Mouse (Mus musculus): ENCODE measurements around the gene BC049762. TPM values are rescaled to one million over a fixed set of nuclear protein-coding genes. Genes with fewer than 3 reads are reported as not detected.

The BC049762 gene
- polyA plus RNA-seq, 1 experiment from 2014 or later: 0.28 TPM

DNA sequence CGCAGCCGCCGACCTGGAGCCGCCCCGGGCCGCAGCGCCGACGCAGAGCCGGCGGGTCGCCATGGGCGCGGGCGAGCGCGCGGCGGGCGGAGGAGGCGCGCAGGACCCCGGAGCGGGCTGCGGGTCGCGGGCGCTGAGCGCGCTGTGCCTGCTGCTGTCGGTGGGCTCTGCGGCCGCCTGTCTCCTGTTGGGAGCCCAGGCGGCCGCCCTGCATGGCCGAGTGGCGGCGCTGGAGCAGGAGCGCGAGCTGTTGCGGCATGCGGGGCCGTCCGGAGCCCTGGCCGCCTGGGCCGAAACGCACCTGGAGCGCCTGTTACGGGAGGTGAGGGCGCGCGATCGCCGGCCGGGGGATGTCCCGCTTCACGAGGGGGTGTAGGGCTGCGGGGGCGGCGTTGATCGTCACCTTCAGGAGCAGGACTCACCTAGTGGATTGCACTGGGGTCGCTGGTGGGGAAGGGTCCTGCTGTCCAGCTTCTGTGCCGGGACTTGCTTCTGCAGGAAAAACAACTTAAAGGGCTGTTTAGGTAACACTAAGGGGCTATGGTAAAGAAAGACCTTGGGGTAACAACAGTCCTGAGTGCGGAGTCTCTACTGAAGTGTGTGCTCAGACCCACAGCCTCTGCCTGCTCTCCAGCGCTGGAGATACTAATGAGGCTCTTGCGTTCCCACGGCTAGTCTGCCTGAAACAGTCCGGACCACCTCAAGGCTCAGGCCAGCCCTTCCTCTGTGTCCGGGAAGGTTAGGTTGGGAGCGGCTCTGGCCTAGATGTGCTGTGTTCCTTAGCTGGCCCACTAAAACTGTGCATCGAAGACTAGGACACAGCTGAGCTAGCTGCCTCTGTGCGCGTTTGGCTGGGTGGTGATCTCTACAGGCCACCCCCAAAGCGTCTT lies 27.5 kb upstream of the BC049762 start:
- peak; percentile 84 for ATAC-seq (ENCODE audit: low read depth)
- H3K9ac ChIP-seq (replicated peaks; ENCODE audit: low read depth, low read length): peak overlapping the region; percentile 47
- peak overlapping the region; percentile 94 for H3K4me2 ChIP-seq (ENCODE audit: low read depth, low read length)
- no peaks in the 10 kb centered on the region for H3K9me3 ChIP-seq (ENCODE audit: control insufficient read depth, low read length)
- H3K4me3 ChIP-seq (ENCODE audit: low read depth, low read length): peak overlapping the region; percentile 53
- no peaks in the 10 kb centered on the region for H3K36me3 ChIP-seq (ENCODE audit: control insufficient read depth, insufficient read depth, low read length)
- peaks cover 3% of the 10 kb centered on the region; the same call in 1 of the 2 replicates for H3K4me1 ChIP-seq (ENCODE audit: control insufficient read depth, insufficient read depth, low read length)
- 3% methylated on average over 40 of the region's 74 CpGs for WGBS
- H3K27me3 ChIP-seq (ENCODE audit: control insufficient read depth, insufficient read depth, low read length): peaks cover 8% of the 10 kb centered on the region
- no peak overlapping the region for H3K27ac ChIP-seq (ENCODE audit: low read depth, low read length)

DNA sequence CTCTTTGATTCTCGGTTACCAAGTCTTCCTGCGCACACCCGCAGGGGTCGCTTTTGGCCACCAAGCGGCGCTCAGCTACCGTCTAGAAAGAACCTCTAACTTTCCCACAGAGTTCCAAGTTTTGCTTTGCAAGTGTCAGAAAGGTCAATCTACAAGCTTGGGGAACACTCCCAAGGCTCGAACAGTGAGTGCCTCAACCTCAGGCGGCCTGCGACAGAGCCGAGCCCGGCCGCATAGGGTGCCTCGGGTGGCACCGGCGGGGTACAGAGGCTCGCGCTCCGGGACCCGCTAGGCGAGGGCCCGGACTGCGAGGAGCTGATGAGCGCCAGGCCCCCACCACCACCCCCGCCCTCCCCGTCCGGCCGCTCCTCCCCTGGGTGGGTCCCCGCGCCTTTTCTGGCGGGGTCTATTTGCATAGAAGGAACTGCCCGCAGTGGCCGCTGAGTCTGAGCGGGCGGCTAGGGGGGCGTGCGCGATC lies 26.8 kb upstream of the BC049762 start, which contains the start of gene Col23a1:
TSS of gene Col23a1 (plus strand) at position 357 of the 478 bp plus-strand sequence.
- Histone ChIP-seq H3K27me3 (ENCODE audit: control insufficient read depth, insufficient read depth, low read length) (peaks cover 8% of the 10 kb centered on the region), H3K4me1 (ENCODE audit: control insufficient read depth, insufficient read depth, low read length) (peaks cover 3% of the 10 kb centered on the region; the same call in 1 of the 2 replicates), H3K36me3 (ENCODE audit: control insufficient read depth, insufficient read depth, low read length) (no peaks in the 10 kb centered on the region), H3K9me3 (ENCODE audit: control insufficient read depth, low read length) (no peaks in the 10 kb centered on the region), H3K27ac (ENCODE audit: low read depth, low read length) (no peak within 1 kb of the TSS), H3K9ac (replicated peaks; ENCODE audit: low read depth, low read length) (peak within 1 kb of the TSS; percentile 47), H3K4me2 (ENCODE audit: low read depth, low read length) (peak within 1 kb of the TSS; percentile 94), H3K4me3 (ENCODE audit: low read depth, low read length) (peak within 1 kb of the TSS; percentile 53)
- 0% methylated on average over 38 of the region's 38 CpGs for WGBS
- ATAC-seq (ENCODE audit: low read depth): peak; percentile 77

DNA sequence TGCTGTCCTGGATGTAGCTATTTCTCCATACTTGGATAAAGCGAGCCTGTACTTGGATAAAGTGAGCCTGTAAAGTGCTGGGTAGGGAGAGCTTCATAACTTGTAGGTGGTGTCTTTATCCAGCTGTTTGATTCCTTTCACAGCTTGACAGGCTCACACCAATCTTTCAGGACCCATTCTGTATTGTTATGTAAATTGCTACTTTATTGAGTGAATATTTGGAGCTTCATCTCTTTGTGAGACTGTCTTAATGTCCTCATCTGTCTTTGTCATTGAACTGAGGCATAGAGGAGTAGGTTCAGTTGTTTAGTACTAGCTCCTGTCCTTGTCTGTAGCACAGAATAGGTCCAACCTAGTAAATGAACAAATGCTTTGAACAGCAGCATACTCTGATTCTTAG lies 11.6 kb upstream of the BC049762 start:
- Histone ChIP-seq H3K4me2 (ENCODE audit: low read depth, low read length) (no peak overlapping the region), H3K9ac (replicated peaks; ENCODE audit: low read depth, low read length) (no peak overlapping the region), H3K4me3 (ENCODE audit: low read depth, low read length) (no peak overlapping the region), H3K4me1 (ENCODE audit: control insufficient read depth, insufficient read depth, low read length) (no peaks in the 10 kb centered on the region), H3K27ac (ENCODE audit: low read depth, low read length) (no peak overlapping the region), H3K9me3 (ENCODE audit: control insufficient read depth, low read length) (no peaks in the 10 kb centered on the region), H3K36me3 (ENCODE audit: control insufficient read depth, insufficient read depth, low read length) (peaks cover 45% of the 10 kb centered on the region), H3K27me3 (ENCODE audit: control insufficient read depth, insufficient read depth, low read length) (no peaks in the 10 kb centered on the region)
- WGBS: 63% methylated on average over 1 of the region's 1 CpGs
- ATAC-seq (ENCODE audit: low read depth): no peak

DNA sequence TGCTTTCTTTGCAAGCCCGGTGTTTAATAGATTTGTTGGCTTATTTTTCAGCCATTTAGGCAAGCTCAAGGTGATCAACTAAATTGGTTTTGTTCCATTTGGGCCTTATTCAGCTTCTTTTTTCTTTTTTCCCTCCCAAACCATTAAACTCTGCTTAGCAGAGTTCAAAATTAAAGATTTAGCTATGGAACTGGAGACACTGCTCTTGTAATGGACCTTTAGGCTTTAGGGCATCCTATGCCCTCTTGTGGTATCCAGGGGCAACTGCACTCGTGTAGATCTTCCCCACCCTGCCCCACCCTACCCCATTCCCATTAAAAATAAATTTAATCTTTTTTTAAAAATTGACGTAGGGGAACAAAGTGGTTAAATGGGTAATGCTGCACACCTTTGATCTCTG lies 2.5 kb upstream of the BC049762 start:
- ATAC-seq (ENCODE audit: low read depth): no peak
- peaks cover 4% of the 10 kb centered on the region; the same call in 1 of the 2 replicates for H3K36me3 ChIP-seq (ENCODE audit: control insufficient read depth, insufficient read depth, low read length)

DNA sequence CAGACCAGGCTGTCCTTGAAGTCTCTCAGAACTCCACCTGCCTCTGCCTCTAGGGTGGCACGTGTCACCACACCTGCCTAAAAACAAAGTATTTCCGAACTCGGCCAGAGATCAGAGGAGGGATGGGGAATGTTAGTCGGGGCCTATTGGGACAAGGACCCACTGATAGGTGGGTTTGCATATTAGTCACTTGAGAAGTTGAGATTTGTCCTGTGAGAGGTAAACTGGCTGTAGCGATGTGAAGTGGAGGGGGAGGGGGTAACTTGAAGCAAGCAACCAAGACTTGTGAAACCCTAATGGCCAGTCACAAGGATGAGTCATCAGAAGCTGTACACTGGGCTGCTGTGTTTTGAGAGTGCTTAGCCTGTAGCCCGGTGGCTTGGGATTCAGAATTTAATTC lies 1.5 kb upstream of the BC049762 start:
- peak overlapping the region; percentile 16; the same call in 1 of the 2 replicates for H3K9ac ChIP-seq (replicated peaks; ENCODE audit: low read depth, low read length)
- H3K27me3 ChIP-seq (ENCODE audit: control insufficient read depth, insufficient read depth, low read length): no peaks in the 10 kb centered on the region
- peaks cover 4% of the 10 kb centered on the region; the same call in 1 of the 2 replicates for H3K36me3 ChIP-seq (ENCODE audit: control insufficient read depth, insufficient read depth, low read length)
- H3K4me2 ChIP-seq (ENCODE audit: low read depth, low read length): peak overlapping the region; percentile 73
- H3K9me3 ChIP-seq (ENCODE audit: control insufficient read depth, low read length): no peaks in the 10 kb centered on the region
- WGBS: 24% methylated on average over 6 of the region's 6 CpGs
- peaks cover 22% of the 10 kb centered on the region for H3K4me1 ChIP-seq (ENCODE audit: control insufficient read depth, insufficient read depth, low read length)
- ATAC-seq (ENCODE audit: low read depth): no peak
- H3K4me3 ChIP-seq (ENCODE audit: low read depth, low read length): peak overlapping the region; percentile 98
- H3K27ac ChIP-seq (ENCODE audit: low read depth, low read length): no peak overlapping the region

More for the DNA sequence above, 2.5 kb upstream of the BC049762 start:
- H3K27ac ChIP-seq (ENCODE audit: low read depth, low read length): no peak overlapping the region
- H3K4me2 ChIP-seq (ENCODE audit: low read depth, low read length): peak overlapping the region; percentile 73
- H3K4me3 ChIP-seq (ENCODE audit: low read depth, low read length): no peak overlapping the region; the same call in 1 of the 2 replicates
- no peak overlapping the region for H3K9ac ChIP-seq (replicated peaks; ENCODE audit: low read depth, low read length)
- H3K27me3 ChIP-seq (ENCODE audit: control insufficient read depth, insufficient read depth, low read length): no peaks in the 10 kb centered on the region
- 55% methylated on average over 3 of the region's 3 CpGs for WGBS
- peaks cover 22% of the 10 kb centered on the region for H3K4me1 ChIP-seq (ENCODE audit: control insufficient read depth, insufficient read depth, low read length)
- no peaks in the 10 kb centered on the region for H3K9me3 ChIP-seq (ENCODE audit: control insufficient read depth, low read length)

DNA sequence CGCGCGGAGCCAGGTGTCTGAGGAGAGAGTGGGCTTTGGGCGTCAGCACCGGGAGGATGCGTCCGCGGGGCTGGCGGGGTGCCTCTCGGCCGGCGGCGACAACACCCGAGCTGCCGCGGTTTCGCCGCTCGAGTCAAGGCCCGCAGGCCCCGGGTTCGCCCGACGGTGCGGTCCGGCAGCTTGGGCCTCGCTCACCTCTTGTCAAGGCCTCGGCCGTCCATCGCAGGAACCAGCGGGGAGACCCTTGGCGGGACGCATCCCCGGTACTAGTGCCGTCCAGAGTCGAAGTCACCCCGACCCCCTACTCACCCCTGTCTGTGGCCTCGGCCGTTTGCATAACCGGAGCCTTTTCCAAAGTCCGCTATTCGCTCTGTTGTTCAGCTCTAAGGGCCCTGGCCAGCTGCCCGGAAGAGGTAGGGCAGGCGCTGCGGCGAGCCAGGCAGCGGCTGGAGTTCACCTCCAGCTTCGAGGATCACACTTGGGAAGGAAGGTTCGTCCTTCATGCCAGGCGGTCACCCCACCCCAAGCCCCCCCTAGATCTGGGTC lies 513 bp upstream of the BC049762 start:
- peaks cover 4% of the 10 kb centered on the region; the same call in 1 of the 2 replicates for H3K36me3 ChIP-seq (ENCODE audit: control insufficient read depth, insufficient read depth, low read length)
- H3K9ac ChIP-seq (replicated peaks; ENCODE audit: low read depth, low read length): peak overlapping the region; percentile 95
- H3K4me1 ChIP-seq (ENCODE audit: control insufficient read depth, insufficient read depth, low read length): peaks cover 22% of the 10 kb centered on the region
- H3K4me3 ChIP-seq (ENCODE audit: low read depth, low read length): peak overlapping the region; percentile 98
- ATAC-seq (ENCODE audit: low read depth): peak; percentile 66
- WGBS: under 1% methylated on average over 50 of the region's 50 CpGs
- peak overlapping the region; percentile 73 for H3K4me2 ChIP-seq (ENCODE audit: low read depth, low read length)
- H3K27me3 ChIP-seq (ENCODE audit: control insufficient read depth, insufficient read depth, low read length): no peaks in the 10 kb centered on the region
- no peaks in the 10 kb centered on the region for H3K9me3 ChIP-seq (ENCODE audit: control insufficient read depth, low read length)
- peak overlapping the region; percentile 97 for H3K27ac ChIP-seq (ENCODE audit: low read depth, low read length)

DNA sequence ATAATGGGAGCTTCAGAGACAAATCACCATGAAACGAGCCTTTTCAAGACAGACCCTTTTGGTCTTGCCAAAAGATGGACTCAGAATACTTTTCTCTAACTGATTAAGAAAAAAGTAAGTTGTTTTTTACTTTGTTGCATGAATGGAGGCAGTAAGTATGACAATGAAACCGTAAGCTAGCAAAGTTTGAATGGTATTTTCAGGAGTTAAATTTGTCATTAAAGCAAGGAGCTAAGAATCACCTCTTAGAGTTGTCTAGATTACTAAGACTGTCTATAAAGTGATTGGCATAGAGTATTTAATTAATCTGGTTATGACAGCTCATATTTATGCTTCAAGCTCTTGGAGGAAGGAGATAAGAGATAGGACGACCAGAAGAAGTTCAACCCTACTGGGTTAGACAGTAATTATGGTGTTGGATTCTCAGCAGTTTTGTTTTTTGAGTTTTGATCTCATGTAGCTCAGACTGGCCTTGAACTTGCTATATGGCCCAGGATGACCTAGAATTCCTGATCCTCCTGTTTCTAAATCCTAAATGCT lies 1.1 kb downstream of the BC049762 start, which contains the start of gene Clk4:
TSS of gene Clk4 (plus strand) at position 51 of the 540 bp plus-strand sequence.
- no peaks in the 10 kb centered on the region for H3K27me3 ChIP-seq (ENCODE audit: control insufficient read depth, insufficient read depth, low read length)
- peak within 1 kb of the TSS; percentile 81 for H3K27ac ChIP-seq (ENCODE audit: low read depth, low read length)
- peaks cover 22% of the 10 kb centered on the region for H3K4me1 ChIP-seq (ENCODE audit: control insufficient read depth, insufficient read depth, low read length)
- ATAC-seq (ENCODE audit: low read depth): no peak
- peak within 1 kb of the TSS; percentile 69 for H3K9ac ChIP-seq (replicated peaks; ENCODE audit: low read depth, low read length)
- peak within 1 kb of the TSS; percentile 98 for H3K4me3 ChIP-seq (ENCODE audit: low read depth, low read length)
- no peaks in the 10 kb centered on the region for H3K36me3 ChIP-seq (ENCODE audit: control insufficient read depth, insufficient read depth, low read length)
- no peaks in the 10 kb centered on the region for H3K9me3 ChIP-seq (ENCODE audit: control insufficient read depth, low read length)
- peak within 1 kb of the TSS; percentile 86 for H3K4me2 ChIP-seq (ENCODE audit: low read depth, low read length)
- 65% methylated on average over 3 of the region's 3 CpGs for WGBS

DNA sequence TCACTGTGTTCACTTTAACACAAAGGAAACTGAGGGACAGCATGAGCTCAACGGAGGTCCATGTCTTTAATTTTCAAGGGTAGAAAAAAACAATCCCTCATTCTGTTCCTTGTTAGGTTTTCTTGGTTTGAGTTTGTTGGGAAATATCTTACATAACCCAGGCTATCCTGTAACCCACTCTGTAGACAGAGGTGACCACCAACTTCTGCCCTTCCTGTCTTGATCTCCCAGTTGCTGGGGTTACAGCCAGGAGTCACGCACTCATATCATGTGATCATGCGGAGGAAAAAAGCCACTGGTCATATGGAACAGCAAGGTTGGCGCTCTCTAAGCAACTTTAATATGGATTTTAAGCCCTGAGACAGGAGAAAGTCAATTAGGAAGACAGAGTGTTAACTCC lies 5.8 kb downstream of the BC049762 start:
- Histone ChIP-seq H3K9me3 (ENCODE audit: control insufficient read depth, low read length) (no peaks in the 10 kb centered on the region), H3K9ac (replicated peaks; ENCODE audit: low read depth, low read length) (no peak overlapping the region), H3K36me3 (ENCODE audit: control insufficient read depth, insufficient read depth, low read length) (no peaks in the 10 kb centered on the region), H3K4me2 (ENCODE audit: low read depth, low read length) (no peak overlapping the region), H3K4me1 (ENCODE audit: control insufficient read depth, insufficient read depth, low read length) (no peaks in the 10 kb centered on the region), H3K4me3 (ENCODE audit: low read depth, low read length) (no peak overlapping the region), H3K27ac (ENCODE audit: low read depth, low read length) (no peak overlapping the region), H3K27me3 (ENCODE audit: control insufficient read depth, insufficient read depth, low read length) (no peaks in the 10 kb centered on the region)
- 87% methylated on average over 4 of the region's 4 CpGs for WGBS
- ATAC-seq (ENCODE audit: low read depth): no peak

All from neural tube, embryonic 14.5 days (tissue).